Mouse (Mus musculus) stomach, embryonic 15.5 days (tissue): Measurements from ENCODE around the gene Myh2. TPM values are rescaled to one million over a fixed set of nuclear protein-coding genes. Genes with fewer than 3 reads are reported as not detected.

ENCODE experiments used
- ATAC-seq: fragments of 200-750 bp; cut with Nextera tagmentation; 2 replicates; pipeline ENCODE4 v1.8.0; 2017; ENCODE audit warnings: low read depth, moderate number of reproducible peaks, moderate TSS enrichment; ENCODE audit not compliant: insufficient read depth, low FRiP score
- H3K27ac ChIP-seq: fragments of 300-500 bp; sonication (generic); 2 replicates; pipeline ENCODE4 v1.5.1; 2015; ENCODE audit warnings: mild to moderate bottlenecking, inconsistent platforms
- H3K27me3 ChIP-seq: fragments of 300-500 bp; sonication (generic); replicated peaks from 2 replicates; pipeline ENCODE4 v1.6.1; 2015; ENCODE audit warnings: inconsistent platforms
- H3K36me3 ChIP-seq: fragments of 300-500 bp; sonication (generic); 2 replicates; pipeline ENCODE4 v1.6.1; 2015; ENCODE audit warnings: inconsistent platforms
- H3K4me1 ChIP-seq: fragments of 300-500 bp; sonication (generic); 2 replicates; pipeline ENCODE4 v1.6.1; 2015; ENCODE audit warnings: inconsistent platforms
- H3K4me2 ChIP-seq: fragments of 300-500 bp; sonication (generic); 2 replicates; pipeline ENCODE4 v1.6.1; 2015; ENCODE audit warnings: mild to moderate bottlenecking, inconsistent platforms
- H3K4me3 ChIP-seq: fragments of 300-500 bp; sonication (generic); replicated peaks from 2 replicates; pipeline ENCODE4 v1.5.1; 2015; ENCODE audit warnings: inconsistent platforms
- H3K9ac ChIP-seq: fragments of 300-500 bp; sonication (generic); 2 replicates; pipeline ENCODE4 v1.6.1; 2015; ENCODE audit warnings: inconsistent platforms
- H3K9me3 ChIP-seq: fragments of 300-500 bp; sonication (generic); 2 replicates; pipeline ENCODE4 v1.6.1; 2016; ENCODE audit warnings: inconsistent platforms
- WGBS: fragments of 180-500 bp; shearing (Covaris S2); methylation state at CpG from one replicate; pipeline ENCODE4 v1.1.7; 2015; 5-methylcytosine and 5-hydroxymethylcytosine counted together
- polyA plus RNA-seq: library from polyadenylated mRNA; unstranded; fragments of >200 nt; fragmentation: Nextera tagmentation; extraction: Ambion mirVana; gene quantifications from 2 replicates; pipeline ENCODE4 v1.2.1, GENCODE M21; 2015

The Myh2 gene
- polyA plus RNA-seq: not detected in 2 replicates

GRCm38 (mm10) chr11:67170727-67171126 lies at the start of gene Myh2:
Gene Myh2, plus strand, starts transcription at chr11:67171027.
- no peak for ATAC-seq
- Histone ChIP-seq H3K9me3 (no peaks in the 10 kb centered on the region), H3K36me3 (no peaks in the 10 kb centered on the region), H3K4me1 (no peaks in the 10 kb centered on the region), H3K4me3 (no peak within 1 kb of the TSS), H3K27ac (no peak within 1 kb of the TSS), H3K9ac (no peak within 1 kb of the TSS), H3K4me2 (no peak within 1 kb of the TSS), H3K27me3 (no peaks in the 10 kb centered on the region)
- WGBS: 83% methylated on average over 14 of the region's 14 CpGs

GRCm38 (mm10) chr11:67124943-67125342 lies 45.9 kb upstream of the Myh2 start:
- Histone ChIP-seq H3K9ac (no peak overlapping the region), H3K4me2 (no peak overlapping the region)

GRCm38 (mm10) chr11:67125361-67125760 lies 45.5 kb upstream of the Myh2 start:
- no peak overlapping the region for H3K4me3 ChIP-seq
- H3K4me1 ChIP-seq: no peaks in the 10 kb centered on the region
- no peaks in the 10 kb centered on the region for H3K27me3 ChIP-seq
- ATAC-seq: no peak
- no peaks in the 10 kb centered on the region for H3K36me3 ChIP-seq
- H3K9me3 ChIP-seq: no peaks in the 10 kb centered on the region
- H3K9ac ChIP-seq: no peak overlapping the region
- H3K4me2 ChIP-seq: no peak overlapping the region
- no peak overlapping the region for H3K27ac ChIP-seq
- WGBS: 66% methylated on average over 17 of the region's 17 CpGs

More at GRCm38 (mm10) chr11:67124943-67125342, 45.9 kb upstream of the Myh2 start:
- Histone ChIP-seq H3K36me3 (no peaks in the 10 kb centered on the region), H3K27ac (no peak overlapping the region), H3K4me3 (no peak overlapping the region), H3K9me3 (no peaks in the 10 kb centered on the region), H3K27me3 (no peaks in the 10 kb centered on the region), H3K4me1 (no peaks in the 10 kb centered on the region)
- no peak for ATAC-seq
- 75% methylated on average over 7 of the region's 7 CpGs for WGBS

DNA sequence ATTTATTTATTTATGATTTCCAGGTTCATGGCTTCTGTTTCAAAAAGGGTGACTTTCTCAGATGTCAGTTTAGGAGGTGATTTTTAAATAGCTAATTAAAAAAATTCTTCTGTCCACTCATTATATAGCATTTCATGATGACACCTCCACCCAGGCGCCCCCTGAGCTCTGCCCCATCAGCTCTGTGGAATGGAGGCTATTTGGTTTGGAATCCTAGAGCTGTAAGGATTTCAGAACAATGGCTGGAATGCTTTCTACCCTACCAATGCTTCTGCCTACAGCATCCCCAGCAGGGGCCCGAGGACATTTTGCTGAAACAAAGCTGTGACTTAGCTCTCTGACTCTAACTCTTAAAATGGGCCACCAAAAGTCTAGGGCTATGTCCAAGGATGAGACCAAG lies 37.3 kb upstream of the Myh2 start:
- WGBS: 78% methylated on average over 2 of the region's 2 CpGs

DNA sequence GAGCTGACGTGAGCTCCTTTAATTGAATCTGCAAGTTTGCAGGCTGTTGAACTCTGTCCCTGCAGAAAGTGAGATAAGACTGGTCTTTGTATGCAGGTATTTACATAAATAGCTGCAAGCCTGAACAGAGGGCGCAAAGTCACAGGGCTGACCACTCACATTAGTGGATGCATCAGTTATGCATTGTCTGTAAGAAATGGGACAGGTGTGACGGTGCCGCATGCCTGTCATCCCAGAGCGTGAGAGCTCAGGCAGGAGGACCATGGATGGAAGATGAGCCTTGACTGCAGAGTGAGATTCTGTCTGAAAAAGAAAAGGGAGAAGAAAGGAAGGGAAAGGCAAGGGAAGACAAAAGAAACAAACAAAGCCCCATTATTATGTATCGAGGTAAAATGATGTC lies 36.2 kb upstream of the Myh2 start:
- Histone ChIP-seq H3K4me3 (no peak overlapping the region), H3K4me1 (no peaks in the 10 kb centered on the region), H3K9me3 (no peaks in the 10 kb centered on the region), H3K27me3 (no peaks in the 10 kb centered on the region), H3K9ac (no peak overlapping the region), H3K4me2 (no peak overlapping the region), H3K36me3 (no peaks in the 10 kb centered on the region), H3K27ac (no peak overlapping the region)
- no peak for ATAC-seq
- 69% methylated on average over 6 of the region's 6 CpGs for WGBS

More for the DNA sequence above, 37.3 kb upstream of the Myh2 start:
- H3K9ac ChIP-seq: no peak overlapping the region
- no peaks in the 10 kb centered on the region for H3K36me3 ChIP-seq
- no peaks in the 10 kb centered on the region for H3K4me1 ChIP-seq
- no peaks in the 10 kb centered on the region for H3K9me3 ChIP-seq
- H3K4me3 ChIP-seq: no peak overlapping the region
- ATAC-seq: no peak
- H3K27ac ChIP-seq: no peak overlapping the region
- H3K27me3 ChIP-seq: no peaks in the 10 kb centered on the region
- H3K4me2 ChIP-seq: no peak overlapping the region

GRCm38 (mm10) chr11:67135532-67135931 lies 35.3 kb upstream of the Myh2 start:
- Histone ChIP-seq H3K27me3 (no peaks in the 10 kb centered on the region), H3K36me3 (no peaks in the 10 kb centered on the region), H3K9me3 (no peaks in the 10 kb centered on the region), H3K9ac (no peak overlapping the region), H3K27ac (no peak overlapping the region), H3K4me3 (no peak overlapping the region), H3K4me1 (no peaks in the 10 kb centered on the region), H3K4me2 (no peak overlapping the region)
- WGBS: 81% methylated on average over 2 of the region's 2 CpGs
- ATAC-seq: no peak

DNA sequence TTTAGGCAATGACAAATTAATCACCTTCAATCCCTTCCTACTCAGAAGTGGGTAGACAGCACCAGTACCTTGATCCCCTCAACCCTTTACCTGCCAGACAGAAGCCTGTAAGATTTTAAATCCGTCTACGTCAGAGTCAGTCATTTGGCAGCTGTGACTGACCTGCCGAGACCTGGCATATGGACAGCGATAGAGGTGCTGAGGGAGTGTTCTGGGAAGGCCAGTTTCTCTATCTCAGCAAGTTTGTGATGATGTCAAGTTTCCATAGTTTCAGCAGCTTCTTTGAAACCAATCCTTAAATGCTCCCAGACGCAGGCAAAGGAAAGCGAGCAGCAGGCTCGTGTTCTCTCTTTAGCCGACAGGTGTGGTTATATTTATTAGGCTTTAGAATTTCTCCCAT lies 31.3 kb upstream of the Myh2 start:
- 41% methylated on average over 8 of the region's 8 CpGs for WGBS
- H3K27ac ChIP-seq: no peak overlapping the region
- H3K4me1 ChIP-seq: no peaks in the 10 kb centered on the region
- no peak overlapping the region for H3K4me3 ChIP-seq
- H3K4me2 ChIP-seq: no peak overlapping the region
- H3K9ac ChIP-seq: no peak overlapping the region
- no peaks in the 10 kb centered on the region for H3K27me3 ChIP-seq
- H3K36me3 ChIP-seq: no peaks in the 10 kb centered on the region
- ATAC-seq: no peak
- H3K9me3 ChIP-seq: no peaks in the 10 kb centered on the region

GRCm38 (mm10) chr11:67140175-67140574 lies 30.7 kb upstream of the Myh2 start:
- H3K9ac ChIP-seq: no peak overlapping the region
- H3K36me3 ChIP-seq: no peaks in the 10 kb centered on the region
- no peak for ATAC-seq
- no peaks in the 10 kb centered on the region for H3K9me3 ChIP-seq
- H3K4me3 ChIP-seq: no peak overlapping the region
- H3K4me1 ChIP-seq: no peaks in the 10 kb centered on the region
- no peak overlapping the region for H3K4me2 ChIP-seq
- H3K27me3 ChIP-seq: no peaks in the 10 kb centered on the region
- no peak overlapping the region for H3K27ac ChIP-seq
- 40% methylated on average over 5 of the region's 5 CpGs for WGBS

- H3K27me3 ChIP-seq: no peaks in the 10 kb centered on the region
- WGBS: 57% methylated on average over 6 of the region's 6 CpGs
- H3K36me3 ChIP-seq: no peaks in the 10 kb centered on the region
- H3K27ac ChIP-seq: no peak overlapping the region
- ATAC-seq: no peak
- no peaks in the 10 kb centered on the region for H3K4me1 ChIP-seq
- no peak overlapping the region for H3K4me3 ChIP-seq
- no peak overlapping the region for H3K4me2 ChIP-seq
- H3K9me3 ChIP-seq: no peaks in the 10 kb centered on the region
- H3K9ac ChIP-seq: no peak overlapping the region
Observed at GRCm38 (mm10) chr11:67141031-67141430, 29.8 kb upstream of the Myh2 start.

DNA sequence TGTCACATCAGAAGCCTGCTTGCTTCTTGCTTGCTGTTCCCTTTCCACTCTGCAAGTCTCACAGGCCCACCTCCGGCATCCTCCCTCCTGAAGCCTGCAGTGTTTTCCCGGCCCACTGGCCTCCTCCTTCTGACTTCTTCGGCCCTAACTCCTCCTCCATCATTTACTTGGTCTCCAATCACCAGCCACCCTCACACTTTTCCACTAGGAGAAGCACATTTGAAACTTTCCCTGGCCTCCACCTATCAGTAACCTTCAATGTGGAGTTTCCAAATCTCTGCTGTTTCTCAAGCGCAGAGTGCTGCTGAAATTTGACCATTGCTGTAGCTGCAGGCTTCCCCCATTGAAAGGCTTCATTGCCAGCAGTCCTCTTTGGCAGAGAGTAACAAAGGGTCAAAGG lies 28.8 kb upstream of the Myh2 start:
- Histone ChIP-seq H3K9me3 (no peaks in the 10 kb centered on the region), H3K27me3 (no peaks in the 10 kb centered on the region), H3K4me1 (no peaks in the 10 kb centered on the region), H3K9ac (no peak overlapping the region), H3K4me3 (no peak overlapping the region), H3K27ac (no peak overlapping the region), H3K36me3 (no peaks in the 10 kb centered on the region), H3K4me2 (no peak overlapping the region)
- ATAC-seq: no peak
- WGBS: 60% methylated on average over 4 of the region's 4 CpGs

DNA sequence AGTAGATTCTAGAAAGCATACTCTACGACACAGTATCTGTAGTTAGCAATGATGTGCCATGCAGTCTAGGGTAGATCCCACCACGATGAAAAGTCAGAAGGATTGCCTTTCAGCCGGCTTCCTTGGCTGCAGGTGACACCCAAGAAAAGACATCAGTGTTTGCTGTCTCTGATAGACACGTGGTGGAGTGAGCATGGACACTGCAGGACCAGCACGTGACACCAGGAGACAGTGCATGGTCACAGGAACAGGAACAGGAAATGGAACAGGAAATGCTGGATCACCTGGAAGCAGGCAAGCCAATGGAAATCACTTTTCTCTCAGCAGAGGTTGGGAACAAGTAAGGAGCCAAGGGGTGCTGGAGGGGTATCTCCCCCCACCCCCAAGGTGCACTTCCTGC lies 27.8 kb upstream of the Myh2 start:
- Histone ChIP-seq H3K9me3 (no peaks in the 10 kb centered on the region), H3K36me3 (no peaks in the 10 kb centered on the region), H3K4me3 (no peak overlapping the region), H3K27me3 (no peaks in the 10 kb centered on the region), H3K4me1 (no peaks in the 10 kb centered on the region), H3K4me2 (no peak overlapping the region), H3K9ac (no peak overlapping the region), H3K27ac (no peak overlapping the region)
- WGBS: 83% methylated on average over 5 of the region's 5 CpGs
- ATAC-seq: no peak

DNA sequence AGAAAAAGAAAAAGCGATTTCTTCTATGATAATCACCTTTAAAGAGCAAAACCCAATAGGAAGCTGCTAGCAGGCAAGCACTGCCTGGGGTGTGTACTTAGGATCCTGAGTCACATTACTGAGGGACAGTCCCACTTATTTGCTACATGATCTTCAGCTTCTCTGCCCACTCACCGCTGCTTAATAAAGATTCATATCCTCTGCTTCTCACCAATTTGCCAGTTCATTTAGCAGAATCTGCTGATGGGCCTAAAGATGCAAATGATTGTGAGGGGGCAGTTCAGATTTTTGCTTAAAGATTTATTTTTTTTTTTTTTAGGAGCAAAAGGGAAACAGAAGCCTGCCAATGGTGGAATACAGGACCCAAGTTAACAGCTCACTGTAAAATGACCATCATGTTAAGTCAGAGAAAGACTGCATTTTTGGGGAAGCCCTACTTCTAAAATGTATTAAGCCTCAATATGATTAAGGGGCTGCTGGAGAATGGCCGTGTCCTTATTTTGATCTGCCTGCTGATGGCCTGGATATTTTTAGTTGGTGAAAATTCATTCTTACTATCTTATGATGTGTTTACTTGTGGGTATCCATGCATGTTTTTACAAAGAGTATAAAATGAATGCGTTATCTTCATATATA lies 26.8 kb upstream of the Myh2 start:
- H3K4me2 ChIP-seq: no peak overlapping the region
- H3K36me3 ChIP-seq: no peaks in the 10 kb centered on the region
- no peak overlapping the region for H3K4me3 ChIP-seq
- no peak overlapping the region for H3K9ac ChIP-seq
- no peak overlapping the region for H3K27ac ChIP-seq
- no peaks in the 10 kb centered on the region for H3K9me3 ChIP-seq
- ATAC-seq: no peak
- H3K27me3 ChIP-seq: no peaks in the 10 kb centered on the region
- no peaks in the 10 kb centered on the region for H3K4me1 ChIP-seq
- 88% methylated on average over 4 of the region's 4 CpGs for WGBS
